Mouse (Mus musculus) embryonic facial prominence, embryonic 11.5 days (tissue): ENCODE results near the gene Ift52. TPM values are rescaled to one million over a fixed set of nuclear protein-coding genes. Genes with fewer than 3 reads are reported as not detected.

Experiments
- ATAC-seq: fragments of 200-750 bp; cut with Nextera tagmentation; replicated peaks from 2 replicates; pipeline ENCODE4 v1.8.0; 2017; ENCODE audit warnings: low read depth; ENCODE audit not compliant: insufficient number of reproducible peaks, low FRiP score, low TSS enrichment
- DNase-seq: peaks from one replicate; pipeline ENCODE4 v3.0.0-alpha.2; 2015; ENCODE audit warnings: low spot score
- H3K27ac ChIP-seq: fragments of 300-500 bp; sonication (generic); replicated peaks from 2 replicates; pipeline ENCODE4 v1.5.1; 2014; ENCODE audit warnings: mild to moderate bottlenecking, low read depth, low read length, control low read depth
- H3K27me3 ChIP-seq: fragments of 300-500 bp; sonication (generic); 2 replicates; pipeline ENCODE4 v1.6.1; 2014; ENCODE audit warnings: mild to moderate bottlenecking, low read length, moderate library complexity, mixed read lengths; ENCODE audit not compliant: control insufficient read depth, insufficient read depth
- H3K36me3 ChIP-seq: fragments of 300-500 bp; sonication (generic); replicated peaks from 2 replicates; pipeline ENCODE4 v1.6.1; 2014; ENCODE audit warnings: low read depth, mild to moderate bottlenecking, low read length, moderate library complexity, mixed read lengths; ENCODE audit not compliant: control insufficient read depth, insufficient read depth
- H3K4me1 ChIP-seq: fragments of 300-500 bp; sonication (generic); 2 replicates; pipeline ENCODE4 v1.6.1; 2014; ENCODE audit warnings: low read length, mixed read lengths; ENCODE audit not compliant: control insufficient read depth, insufficient read depth
- H3K4me2 ChIP-seq: fragments of 300-500 bp; sonication (generic); 2 replicates; pipeline ENCODE4 v1.6.1; 2014; ENCODE audit warnings: low read depth, mild to moderate bottlenecking, control low read depth, low read length, moderate library complexity
- H3K4me3 ChIP-seq: fragments of 300-500 bp; sonication (generic); 2 replicates; pipeline ENCODE4 v1.5.1; 2014; ENCODE audit warnings: low read depth, low read length, control low read depth
- H3K9ac ChIP-seq: fragments of 300-500 bp; sonication (generic); replicated peaks from 2 replicates; pipeline ENCODE4 v1.6.1; 2014; ENCODE audit warnings: mild to moderate bottlenecking, control low read depth, low read length
- H3K9me3 ChIP-seq: fragments of 300-500 bp; sonication (generic); replicated peaks from 2 replicates; pipeline ENCODE4 v1.6.1; 2016; ENCODE audit warnings: mild to moderate bottlenecking, low read length, inconsistent platforms, mixed read lengths; ENCODE audit not compliant: control insufficient read depth
- WGBS: fragments of 180-500 bp; shearing (Covaris S2); extraction: QIAGEN DNeasy Blood & Tissue Kit; methylation state at CpG from one replicate; pipeline ENCODE4 v1.1.7; 2014; 5-methylcytosine and 5-hydroxymethylcytosine counted together
- polyA plus RNA-seq: library from polyadenylated mRNA; unstranded; fragments of >200 nt; fragmentation: Nextera tagmentation; extraction: Ambion mirVana; gene quantifications from 2 replicates; pipeline ENCODE4 v1.2.1, GENCODE M21; 2014

Gene Ift52
- polyA plus RNA-seq, 1 experiment from 2014 or later, result 60.4 TPM

DNA sequence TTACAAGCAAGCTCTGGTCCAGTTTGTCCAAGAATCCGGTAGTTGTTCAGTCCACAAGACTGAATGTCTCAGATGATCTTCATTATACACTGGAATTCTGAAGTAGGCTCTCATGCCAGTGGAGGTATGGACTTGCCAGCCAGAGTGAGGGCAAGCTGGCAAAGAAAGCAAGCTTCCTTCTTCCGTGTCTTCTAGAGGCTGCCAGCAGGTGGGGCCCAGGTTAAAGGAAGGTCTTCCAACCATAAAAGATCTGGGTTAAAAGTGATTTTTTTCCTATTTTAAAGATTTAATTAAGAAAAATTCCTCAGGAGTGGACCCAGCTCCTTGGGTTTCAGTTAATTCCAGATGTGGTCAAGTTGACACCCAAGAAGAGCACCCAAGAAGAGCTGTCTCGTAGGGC lies 53.1 kb downstream of the Ift52 start:
- Histone ChIP-seq H3K4me1 (no peaks in the 10 kb centered on the region), H3K4me3 (no peak overlapping the region), H3K27ac (no peak overlapping the region), H3K27me3 (no peaks in the 10 kb centered on the region), H3K36me3 (no peaks in the 10 kb centered on the region), H3K9me3 (no peaks in the 10 kb centered on the region), H3K4me2 (no peak overlapping the region), H3K9ac (no peak overlapping the region)
- 89% methylated on average over 3 of the region's 3 CpGs for WGBS
- no peak for ATAC-seq
- no peak for DNase-seq

DNA sequence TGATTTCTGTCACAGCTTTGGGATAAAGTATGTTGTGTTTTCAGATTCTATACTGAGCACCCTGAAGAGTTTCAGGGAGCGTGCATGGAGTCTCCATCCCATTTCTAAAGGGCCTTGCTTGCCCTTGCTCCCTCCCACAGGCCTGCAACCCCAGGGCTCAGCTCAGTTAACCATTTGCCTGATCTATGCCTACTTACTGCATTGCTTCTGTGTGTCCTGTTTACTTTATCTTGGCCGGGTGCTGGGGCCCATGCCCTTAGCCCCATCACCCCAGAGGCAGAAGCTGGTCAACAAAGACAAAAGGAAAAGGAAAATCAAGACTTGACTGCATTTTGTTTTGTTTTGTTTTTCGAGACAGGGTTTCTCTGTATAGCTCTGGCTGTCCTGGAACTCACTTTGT lies 54.4 kb downstream of the Ift52 start:
- no peaks in the 10 kb centered on the region for H3K36me3 ChIP-seq
- H3K27ac ChIP-seq, result no peak overlapping the region
- DNase-seq, result no peak
- WGBS, result 79% methylated on average over 3 of the region's 3 CpGs
- no peak overlapping the region for H3K4me3 ChIP-seq
- no peak overlapping the region for H3K9ac ChIP-seq
- no peaks in the 10 kb centered on the region for H3K27me3 ChIP-seq
- no peak for ATAC-seq
- no peaks in the 10 kb centered on the region for H3K9me3 ChIP-seq
- no peak overlapping the region for H3K4me2 ChIP-seq
- no peaks in the 10 kb centered on the region for H3K4me1 ChIP-seq

DNA sequence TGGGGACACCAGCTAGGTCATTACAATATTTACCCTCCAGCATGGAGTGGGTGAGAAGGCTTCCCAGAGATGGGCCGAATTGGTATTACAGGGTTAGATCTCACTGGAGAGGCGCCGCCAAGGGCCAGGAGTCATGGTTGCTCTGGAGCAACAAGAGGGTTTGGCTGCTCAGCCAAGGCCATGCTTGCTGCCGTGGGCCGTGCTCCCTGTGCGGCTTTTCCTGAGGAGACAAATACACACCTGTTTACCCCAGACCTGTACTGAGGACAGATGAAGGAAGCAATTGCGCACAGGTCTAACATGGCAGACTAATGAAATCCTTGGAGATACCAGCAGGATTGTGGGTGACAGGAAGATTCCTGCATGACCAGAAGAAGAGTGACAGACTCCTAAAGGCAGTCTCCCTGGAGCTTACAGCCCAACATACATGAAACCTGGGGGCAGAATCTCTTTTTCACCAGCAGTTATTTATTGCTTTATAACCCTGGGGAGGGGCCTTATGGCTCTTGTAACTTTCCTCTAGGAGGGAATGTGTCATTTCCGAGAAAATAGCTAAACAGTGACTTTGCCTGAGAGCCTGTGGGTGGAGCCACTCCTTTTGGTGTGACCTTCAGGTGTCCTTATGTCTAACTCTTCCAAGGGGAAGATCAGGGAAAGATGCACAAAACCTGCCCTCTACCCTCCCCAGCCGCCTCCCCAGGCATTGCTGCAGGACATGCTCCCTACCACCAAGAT lies 56.0 kb downstream of the Ift52 start:
- ATAC-seq, result no peak
- H3K4me2 ChIP-seq, result no peak overlapping the region
- H3K36me3 ChIP-seq, result no peaks in the 10 kb centered on the region
- H3K9ac ChIP-seq, result no peak overlapping the region
- no peaks in the 10 kb centered on the region for H3K4me1 ChIP-seq
- WGBS, result 92% methylated on average over 9 of the region's 9 CpGs
- H3K9me3 ChIP-seq, result no peaks in the 10 kb centered on the region
- no peaks in the 10 kb centered on the region for H3K27me3 ChIP-seq
- no peak overlapping the region for H3K27ac ChIP-seq
- no peak overlapping the region for H3K4me3 ChIP-seq
- no peak for DNase-seq

DNA sequence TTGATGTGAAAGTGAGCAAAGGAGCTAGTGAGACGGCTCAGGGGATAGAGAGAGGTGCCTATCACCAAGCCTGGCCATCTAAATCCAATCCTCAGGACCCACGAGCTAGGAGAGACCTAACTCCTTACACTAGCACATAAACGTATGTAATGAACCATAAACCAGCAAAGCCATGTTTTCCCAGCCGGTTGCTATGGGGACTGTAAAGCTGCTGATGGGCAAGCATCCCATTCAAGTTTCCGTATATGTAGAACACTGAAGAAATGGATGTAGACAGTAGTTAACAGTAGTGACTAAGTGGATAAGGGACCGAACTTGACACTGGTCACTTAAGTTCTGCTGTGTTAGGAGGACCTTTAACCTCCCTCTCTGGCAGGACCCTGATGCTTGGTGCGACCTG lies 56.9 kb downstream of the Ift52 start:
- 82% methylated on average over 7 of the region's 7 CpGs for WGBS
- DNase-seq (no peak), ATAC-seq (no peak)
- Histone ChIP-seq H3K36me3 (no peaks in the 10 kb centered on the region), H3K27me3 (no peaks in the 10 kb centered on the region), H3K9me3 (no peaks in the 10 kb centered on the region), H3K4me1 (no peaks in the 10 kb centered on the region), H3K4me2 (no peak overlapping the region), H3K4me3 (no peak overlapping the region), H3K9ac (no peak overlapping the region), H3K27ac (no peak overlapping the region)

DNA sequence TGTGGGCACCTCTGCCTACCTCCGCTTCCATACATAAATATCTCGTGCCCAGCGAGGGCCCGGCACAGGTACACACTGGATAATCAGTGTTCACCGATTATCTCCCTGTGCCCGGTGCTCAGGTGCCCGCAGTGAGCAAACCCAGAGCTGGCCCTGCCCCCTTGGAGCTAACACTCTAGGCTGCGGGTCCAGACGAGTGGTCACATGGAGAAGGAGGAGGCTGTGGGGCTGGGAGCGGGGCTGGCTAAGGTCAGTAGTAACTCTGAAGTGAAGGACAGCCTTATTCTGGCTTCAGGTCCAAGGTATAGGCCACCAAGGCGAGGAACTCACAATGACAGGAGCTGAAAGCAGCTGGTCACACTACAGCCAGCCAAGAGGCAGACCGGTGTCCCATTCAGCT lies 57.7 kb downstream of the Ift52 start:
- 96% methylated on average over 12 of the region's 12 CpGs for WGBS
- H3K9me3 ChIP-seq, result no peaks in the 10 kb centered on the region
- no peak overlapping the region for H3K9ac ChIP-seq
- no peak overlapping the region for H3K4me2 ChIP-seq
- no peaks in the 10 kb centered on the region for H3K36me3 ChIP-seq
- ATAC-seq, result no peak
- DNase-seq, result no peak
- H3K4me1 ChIP-seq, result no peaks in the 10 kb centered on the region
- H3K4me3 ChIP-seq, result no peak overlapping the region
- no peaks in the 10 kb centered on the region for H3K27me3 ChIP-seq
- H3K27ac ChIP-seq, result no peak overlapping the region

DNA sequence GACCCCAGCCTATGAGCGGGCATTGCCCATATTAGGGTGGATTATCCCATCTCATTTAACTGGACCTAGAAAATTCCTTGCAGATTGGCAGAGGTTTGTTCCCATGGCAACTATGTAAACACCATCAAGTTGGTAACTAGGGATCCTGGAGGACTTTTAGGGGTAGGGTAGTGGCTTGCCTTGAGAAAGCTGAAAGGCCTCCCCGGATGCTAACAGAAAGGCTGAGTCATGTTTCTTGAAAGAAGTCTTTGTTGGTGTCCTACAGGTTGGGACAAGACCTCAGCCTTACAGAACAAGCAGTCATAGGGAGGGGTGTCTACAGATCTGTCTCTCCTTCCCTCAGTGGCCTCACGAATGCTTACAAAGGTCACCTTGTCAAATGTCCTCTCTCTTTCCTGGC lies 58.1 kb downstream of the Ift52 start:
- Histone ChIP-seq H3K9ac (no peak overlapping the region), H3K4me2 (no peak overlapping the region), H3K4me1 (no peaks in the 10 kb centered on the region), H3K4me3 (no peak overlapping the region), H3K27ac (no peak overlapping the region), H3K27me3 (no peaks in the 10 kb centered on the region), H3K9me3 (no peaks in the 10 kb centered on the region), H3K36me3 (no peaks in the 10 kb centered on the region)
- DNase-seq, result no peak
- no peak for ATAC-seq
- WGBS, result 57% methylated on average over 3 of the region's 3 CpGs

DNA sequence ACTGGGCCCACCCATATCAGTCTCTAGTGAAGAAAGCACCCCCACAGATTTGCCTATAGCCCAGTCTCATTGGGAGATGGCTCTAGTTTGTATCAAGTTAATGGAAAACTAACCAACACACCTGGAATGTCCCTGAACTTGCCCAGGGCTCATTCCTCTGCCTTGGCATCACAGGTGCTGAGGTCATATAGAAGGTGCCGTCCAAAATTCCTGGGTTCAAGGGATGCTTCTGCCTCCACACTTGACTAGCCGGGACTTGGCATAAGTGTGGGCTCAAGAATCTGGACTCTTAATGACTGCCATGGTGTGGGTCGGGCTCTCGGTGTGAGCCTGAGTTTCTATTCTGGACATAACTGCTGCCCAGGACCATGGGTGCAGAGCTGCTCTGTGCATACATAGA lies 61.9 kb downstream of the Ift52 start:
- DNase-seq (no peak), ATAC-seq (no peak)
- no peaks in the 10 kb centered on the region for H3K4me1 ChIP-seq
- H3K9me3 ChIP-seq, result no peaks in the 10 kb centered on the region
- no peak overlapping the region for H3K27ac ChIP-seq
- H3K36me3 ChIP-seq, result no peaks in the 10 kb centered on the region
- H3K9ac ChIP-seq, result no peak overlapping the region
- no peak overlapping the region for H3K4me2 ChIP-seq
- H3K4me3 ChIP-seq, result no peak overlapping the region
- 96% methylated on average over 4 of the region's 4 CpGs for WGBS
- no peaks in the 10 kb centered on the region for H3K27me3 ChIP-seq

DNA sequence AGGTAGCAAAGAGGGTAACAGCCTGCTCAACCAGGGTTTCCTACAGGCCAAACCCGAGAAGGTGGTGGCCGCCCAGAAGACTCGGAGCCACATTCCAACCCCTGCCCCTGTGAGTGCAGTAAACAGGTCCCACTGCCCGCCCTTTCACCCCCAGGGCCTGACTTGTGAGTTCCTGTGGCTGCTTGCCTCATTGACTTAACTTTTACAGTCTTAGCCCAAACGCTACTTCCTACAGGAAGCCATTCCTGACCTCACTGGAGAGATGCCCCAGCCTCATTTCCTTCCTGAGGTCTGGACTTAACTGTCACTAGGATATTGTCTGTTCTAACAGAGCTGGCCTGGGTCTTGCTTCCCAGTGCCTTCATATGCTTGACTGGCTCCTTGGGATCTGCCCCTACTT lies 65.4 kb downstream of the Ift52 start:
- Histone ChIP-seq H3K9ac (no peak overlapping the region), H3K4me1 (no peaks in the 10 kb centered on the region), H3K9me3 (no peaks in the 10 kb centered on the region), H3K36me3 (no peaks in the 10 kb centered on the region), H3K27me3 (no peaks in the 10 kb centered on the region), H3K27ac (no peak overlapping the region), H3K4me2 (no peak overlapping the region), H3K4me3 (no peak overlapping the region)
- ATAC-seq (no peak), DNase-seq (no peak)
- 62% methylated on average over 5 of the region's 5 CpGs for WGBS
